Mouse (Mus musculus): ENCODE measurements around the gene Acot8. TPM values are rescaled to one million over a fixed set of nuclear protein-coding genes. Genes with fewer than 3 reads are reported as not detected.
A peak's percentile ranks its signal among the peaks of the same experiment; 100 is the strongest.

Gene Acot8
- total and polyA plus RNA-seq, 3 experiments: 30.9 to 40.3 TPM; not detected in 1

- peak; percentile 68 for TF ChIP-seq SIN3A (IDR thresholded peaks at IDR 0.05; ENCODE audit: low read length)
- peak; percentile 47; the same call in 1 of the 2 replicates for TF ChIP-seq ZC3H11A (IDR thresholded peaks at IDR 0.05; ENCODE audit: low read depth, low read length)
- TF ChIP-seq TAL1 (IDR thresholded peaks at IDR 0.05; ENCODE audit: low read length): no peak
These were observed 20.6 kb downstream of the Acot8 start (continued) for GRCm38 (mm10) chr2:164783926-164784581.

DNA sequence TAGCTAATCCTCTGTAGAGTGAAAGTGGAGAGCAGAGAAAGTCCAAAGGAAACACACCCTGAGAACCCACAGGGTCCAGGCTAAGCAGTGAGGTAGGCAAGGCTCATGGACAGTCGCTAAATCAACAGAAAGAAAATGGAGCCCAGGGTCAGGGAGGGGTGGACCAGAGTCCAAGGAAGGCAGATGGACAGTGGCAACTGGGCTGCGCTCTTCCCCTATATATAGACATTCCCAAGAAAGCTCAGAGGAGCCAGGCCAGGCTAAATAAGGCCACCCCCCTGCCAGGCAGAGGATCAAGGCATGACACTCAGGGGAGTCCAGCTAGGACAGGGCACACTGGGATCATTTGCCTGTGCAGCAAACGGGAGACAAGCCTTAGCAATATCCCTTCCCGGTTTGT lies 22.8 kb downstream of the Acot8 start:
- Histone ChIP-seq H3K9me3 (replicated peaks; ENCODE audit: insufficient read depth, low read length) (no peaks in the 10 kb centered on the region), H3K9ac (ENCODE audit: control insufficient read depth, low read depth, low read length, poor library complexity, severe bottlenecking) (no peak overlapping the region), H3K27me3 (ENCODE audit: control insufficient read depth in 1 of 2, insufficient read depth in 2 of 2, low read length in 2 of 2) (no peaks in the 10 kb centered on the region), H3K4me3 (ENCODE audit: control insufficient read depth in 1 of 2, insufficient read depth in 1 of 2, low read depth in 2 of 2, low read length in 2 of 2) (no peak overlapping the region), H3K4me1 (ENCODE audit: control insufficient read depth in 1 of 2, insufficient read depth in 2 of 2, low read length in 2 of 2) (peaks cover 3 to 5% of the 10 kb centered on the region in 2 experiments; a peak in 3 of 4 replicates), H3K79me2 (ENCODE audit: control insufficient read depth, insufficient read depth, low read length, poor library complexity) (no peaks in the 10 kb centered on the region; the same call in 1 of the 2 replicates), H3K36me3 (ENCODE audit: control insufficient read depth in 1 of 2, insufficient read depth in 2 of 2, low read length in 2 of 2) (peaks cover 0 to 5% of the 10 kb centered on the region in 2 experiments; a peak in 1 of 4 replicates), H3K27ac (ENCODE audit: control insufficient read depth, low read depth, low read length) (no peak overlapping the region)
- DNase-seq (ENCODE audit: low read depth, low spot score): no peak
- no peak for TF ChIP-seq MAFK (IDR thresholded peaks at IDR 0.05; ENCODE audit: borderline replicate concordance, low read depth, low read length)
- TF ChIP-seq MAX (IDR thresholded peaks at IDR 0.05; ENCODE audit: low read length): no peak
- TF ChIP-seq POLR2AphosphoS5 (IDR thresholded peaks at IDR 0.05; ENCODE audit: borderline replicate concordance, low read depth, low read length): no peak
- TF ChIP-seq TAL1 (IDR thresholded peaks at IDR 0.05; ENCODE audit: low read length): no peak
- TF ChIP-seq KAT2A (conservative IDR thresholded peaks at IDR 0.05; ENCODE audit: low read depth, low read length): no peak
- no peak for TF ChIP-seq ZNF384 (IDR thresholded peaks at IDR 0.05; ENCODE audit: low read depth, low read length)
- TF ChIP-seq MYB (IDR thresholded peaks at IDR 0.05; ENCODE audit: low read depth, low read length): no peak
- TF ChIP-seq EP300 (IDR thresholded peaks at IDR 0.05; ENCODE audit: low read depth in 1 of 2, low read length in 2 of 2): no peak
- no peak for TF ChIP-seq GATA1 (IDR thresholded peaks at IDR 0.05; ENCODE audit: low read depth, low read length)
- TF ChIP-seq BHLHE40 (IDR thresholded peaks at IDR 0.05; ENCODE audit: borderline replicate concordance, low read depth, low read length): no peak
- no peak for TF ChIP-seq RAD21 (IDR thresholded peaks at IDR 0.05; ENCODE audit: low read depth, low read length)

DNA sequence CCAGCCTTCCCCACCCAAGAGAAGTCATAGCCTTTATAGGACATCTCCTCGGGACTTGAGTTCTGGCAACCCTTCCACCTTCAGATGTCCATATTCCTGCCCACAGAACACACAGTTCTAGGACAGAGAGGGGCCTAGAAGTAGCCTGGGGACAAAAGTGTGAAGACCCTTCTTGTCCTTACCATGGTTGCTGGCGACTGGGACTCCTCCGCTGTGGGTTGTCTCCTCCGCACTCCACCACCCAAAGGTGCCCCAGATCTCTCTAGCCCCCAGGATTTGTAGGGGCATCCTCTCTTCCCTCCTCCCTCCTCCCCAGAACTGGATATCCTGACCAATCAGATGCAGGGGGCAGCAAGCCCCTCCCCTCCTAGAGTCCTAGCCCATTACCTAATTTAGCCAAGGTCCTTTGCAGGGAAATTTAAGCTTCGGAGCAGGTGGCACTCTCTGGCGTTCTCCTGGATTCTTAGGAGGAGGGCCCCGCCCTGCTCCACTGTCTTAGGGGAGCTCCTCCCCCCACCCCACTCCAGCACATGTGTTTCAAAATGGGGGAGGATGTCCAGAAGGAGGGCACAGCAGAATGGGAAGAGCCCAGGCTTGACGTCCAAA lies 25.1 kb downstream of the Acot8 start, which contains the start of gene Tnnc2:
Tnnc2 (minus strand) TSS at position 487 of the 606 bp plus-strand sequence.
- H3K4me3 ChIP-seq (ENCODE audit: control insufficient read depth in 1 of 2, insufficient read depth in 1 of 2, low read depth in 2 of 2, low read length in 2 of 2): no peak within 1 kb of the TSS
- H3K4me1 ChIP-seq (ENCODE audit: control insufficient read depth in 1 of 2, insufficient read depth in 2 of 2, low read length in 2 of 2): no peaks in the 10 kb centered on the region; a peak in 1 of 4 replicates
- H3K27me3 ChIP-seq (ENCODE audit: control insufficient read depth in 1 of 2, insufficient read depth in 2 of 2, low read length in 2 of 2): no peaks in the 10 kb centered on the region
- peaks cover 0 to 3% of the 10 kb centered on the region in 2 experiments; a peak in 1 of 4 replicates for H3K36me3 ChIP-seq (ENCODE audit: control insufficient read depth in 1 of 2, insufficient read depth in 2 of 2, low read length in 2 of 2)
- TF ChIP-seq JUND (IDR thresholded peaks at IDR 0.05; ENCODE audit: low read depth, low read length): no peak
- TF ChIP-seq MYC (IDR thresholded peaks at IDR 0.05; ENCODE audit: low read depth, low read length): no peak
- TF ChIP-seq NELFE (IDR thresholded peaks at IDR 0.05; ENCODE audit: low read depth, low read length): no peak
- no peak for TF ChIP-seq MYB (IDR thresholded peaks at IDR 0.05; ENCODE audit: low read depth, low read length)
- TF ChIP-seq NRF1 (IDR thresholded peaks at IDR 0.05; ENCODE audit: insufficient read depth, low read depth, low read length, poor library complexity, severe bottlenecking): no peak
- no peak for TF ChIP-seq MXI1 (IDR thresholded peaks at IDR 0.05; ENCODE audit: low read depth, low read length)
- TF ChIP-seq HCFC1 (IDR thresholded peaks at IDR 0.05; ENCODE audit: low read depth, low read length): no peak
- H3K79me2 ChIP-seq (ENCODE audit: control insufficient read depth, insufficient read depth, low read length, poor library complexity): no peaks in the 10 kb centered on the region
- H3K9ac ChIP-seq (ENCODE audit: control insufficient read depth, low read depth, low read length, poor library complexity, severe bottlenecking): no peak within 1 kb of the TSS
- no peak for DNase-seq (ENCODE audit: low read depth, low spot score)
- H3K9me3 ChIP-seq (replicated peaks; ENCODE audit: insufficient read depth, low read length): no peaks in the 10 kb centered on the region
- no peak within 1 kb of the TSS for H3K27ac ChIP-seq (ENCODE audit: control insufficient read depth, low read depth, low read length)

Data from MEL (cell line).